Mouse (Mus musculus): ENCODE measurements around the gene Spata7. TPM values are rescaled to one million over a fixed set of nuclear protein-coding genes. Genes with fewer than 3 reads are reported as not detected.

Spata7 gene
- polyA plus RNA-seq (2014; fragmentation: Illumina TruSeq; extraction: RNeasy Lipid Tissue Mini Kit (QIAGEN cat#74804); ENCODE audit: low read depth, low replicate concordance), result 12.0 TPM

DNA sequence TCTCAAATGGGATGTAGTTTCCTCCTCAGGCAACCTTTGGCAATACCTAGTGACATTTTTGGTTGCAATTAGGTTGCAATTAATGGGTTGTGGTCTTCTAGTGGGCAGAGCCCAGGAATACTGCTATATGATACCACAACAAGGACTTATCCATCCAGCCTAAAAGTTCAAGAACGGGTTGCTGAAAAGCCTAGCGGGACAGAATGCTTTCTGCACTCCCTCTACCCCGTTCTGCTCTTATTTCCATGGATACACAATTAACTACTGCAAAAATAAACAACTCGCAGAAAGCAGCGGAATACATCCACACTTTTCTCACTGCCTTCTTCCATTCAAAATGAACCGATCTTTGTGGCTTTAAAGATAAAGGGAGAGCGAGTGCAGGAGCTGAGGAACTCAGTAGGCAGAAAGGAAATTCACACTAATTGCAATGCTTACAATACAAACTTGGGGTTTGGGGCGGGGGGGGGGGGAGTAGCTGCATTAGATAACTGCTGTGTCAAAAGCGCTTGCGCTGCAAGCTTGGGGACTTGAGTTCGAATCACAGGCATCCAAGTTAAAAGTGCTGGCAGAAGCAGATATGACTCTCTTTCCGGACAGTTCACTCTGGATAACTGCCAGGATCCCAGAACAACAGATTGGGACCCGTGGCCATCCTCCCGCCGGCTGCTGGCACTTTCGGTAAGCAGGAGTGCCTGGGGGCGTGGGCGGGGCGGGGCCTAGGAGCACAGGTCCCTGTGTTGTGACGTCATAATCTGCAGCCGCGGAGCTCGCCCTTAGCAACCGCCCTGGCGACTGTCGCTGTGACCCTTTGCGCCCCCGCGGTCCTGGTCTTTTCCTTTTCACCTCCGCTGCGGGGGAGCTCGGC lies at the start of gene Spata7:
Spata7 (plus strand) TSS at position 766 of the 868 bp plus-strand sequence.

Other genes with a start within 250 kb of the Spata7 start
- gene Kcnk10, start 49.8 kb upstream of the Spata7 start, polyA plus RNA-seq (2014; fragmentation: Illumina TruSeq; extraction: RNeasy Lipid Tissue Mini Kit (QIAGEN cat#74804); ENCODE audit: low read depth, low replicate concordance), result not detected
- gene Ptpn21, start 109.2 kb downstream of the Spata7 start, polyA plus RNA-seq (2014; fragmentation: Illumina TruSeq; extraction: RNeasy Lipid Tissue Mini Kit (QIAGEN cat#74804); ENCODE audit: low read depth, low replicate concordance), result 16.2 TPM
- 228 TPM for gene Zc3h14, start 118.8 kb downstream of the Spata7 start, polyA plus RNA-seq (2014; fragmentation: Illumina TruSeq; extraction: RNeasy Lipid Tissue Mini Kit (QIAGEN cat#74804); ENCODE audit: low read depth, low replicate concordance)

Measured in kidney, adult 10 weeks (tissue).